Mouse (Mus musculus): ENCODE measurements at regions not wholly inside any gene's neighbourhood (a gene's known extent, or its start where the extent isn't known, plus 50 kb on each side); places are given as distances from the start of the nearest gene placed in this dataset.

- TF ChIP-seq CTCF (IDR thresholded peaks at IDR 0.05; ENCODE audit: low read depth), result no peak
- no peak for TF ChIP-seq EP300 (IDR thresholded peaks at IDR 0.05; ENCODE audit: low read depth)
These were observed 329.3 kb downstream of the Elavl2 start for GRCm38 (mm10) chr4:91071263-91071662.
